Comparison of ENCODE assay signal across 18 mouse cellular contexts in the genomic region with DNA sequence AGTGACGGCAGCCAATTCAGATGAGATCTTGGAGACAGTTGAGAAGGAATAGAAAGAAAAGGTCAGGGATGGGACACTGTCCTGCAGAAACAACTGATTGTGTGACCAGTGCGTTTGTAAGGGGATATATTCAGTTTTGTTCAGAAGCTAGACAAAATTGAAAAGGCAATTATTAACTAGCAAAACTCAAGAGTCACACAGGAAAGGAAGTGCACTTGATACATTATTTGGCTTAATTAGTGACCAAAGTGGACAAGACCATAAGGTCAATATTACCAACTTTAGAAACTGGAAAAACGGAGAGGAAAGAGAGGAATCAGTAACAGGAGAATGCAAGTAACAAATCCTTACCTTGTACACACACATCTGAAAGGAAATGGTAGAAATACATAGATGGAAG.
"Had no signal": no experiment of that assay in that cellular context is flagged by ENCODE, and none has a peak within 500 bp of the region (broad histone marks: within the 10 kb centered on the region; RNA-seq: fewer than 3 reads in every experiment).

No protein-coding gene starts in this region.

- H3K4me3 ChIP-seq: liver, embryonic 15.5 days; lung, embryonic 15.5 days; megakaryocyte, embryonic 14.5 days; midbrain, embryonic 13.5 days; midbrain, embryonic 15.5 days; neural tube, embryonic 12.5 days; stomach, embryonic 15.5 days had no signal

- H3K9ac ChIP-seq: liver, embryonic 15.5 days; lung, embryonic 15.5 days; midbrain, embryonic 13.5 days; midbrain, embryonic 15.5 days; neural tube, embryonic 12.5 days; stomach, embryonic 15.5 days had no signal

- H3K27ac ChIP-seq: liver, embryonic 15.5 days; lung, embryonic 15.5 days; macrophage; midbrain, embryonic 13.5 days; midbrain, embryonic 15.5 days; neural tube, embryonic 12.5 days; stomach, embryonic 15.5 days; stomach, postnatal 0 days had no signal

- H3K4me2 ChIP-seq: liver, embryonic 15.5 days; lung, embryonic 15.5 days; midbrain, embryonic 11.5 days; midbrain, embryonic 13.5 days; midbrain, embryonic 15.5 days; neural tube, embryonic 12.5 days; stomach, embryonic 15.5 days had no signal

- ATAC-seq: lung, postnatal 0 days; midbrain, embryonic 13.5 days; midbrain, embryonic 15.5 days had no signal

- DNase-seq: lung, adult 2 months; lung, postnatal 14 days; lung, postnatal 36 days; right cerebral cortex, postnatal 14 days; thymus, adult 2 months; thymus, postnatal 25 days; thymus, postnatal 4 days had no signal

- H3K9me3 ChIP-seq: liver, embryonic 15.5 days; lung, embryonic 15.5 days; megakaryocyte, embryonic 14.5 days; midbrain, embryonic 13.5 days; midbrain, embryonic 15.5 days; neural tube, embryonic 12.5 days; stomach, embryonic 15.5 days had no signal

- H3K4me1 ChIP-seq: liver, embryonic 15.5 days; lung, embryonic 15.5 days; midbrain, embryonic 13.5 days; midbrain, embryonic 15.5 days; neural tube, embryonic 12.5 days; stomach, embryonic 15.5 days had no signal

- H3K27me3 ChIP-seq: liver, embryonic 15.5 days; lung, embryonic 15.5 days; megakaryocyte, embryonic 14.5 days; midbrain, embryonic 13.5 days; midbrain, embryonic 15.5 days; neural tube, embryonic 12.5 days; stomach, embryonic 15.5 days had no signal
